Mouse (Mus musculus) ES-E14 (cell line): Measurements from ENCODE around the gene Lcp2. TPM values are rescaled to one million over a fixed set of nuclear protein-coding genes. Genes with fewer than 3 reads are reported as not detected.

ENCODE experiments used
- DNase-seq: peaks from one replicate; pipeline ENCODE4 v3.0.0-alpha.2; 2013; ENCODE audit warnings: low read depth, low spot score
- H3K27ac ChIP-seq: 2 replicates; pipeline ENCODE4 v1.5.1; 2012; ENCODE audit warnings: low read depth, mild to moderate bottlenecking, low read length, moderate library complexity, mixed read lengths; ENCODE audit not compliant: poor library complexity, insufficient read depth, severe bottlenecking
- H3K36me3 ChIP-seq: 2 replicates; pipeline ENCODE4 v1.6.1; 2012; ENCODE audit warnings: mild to moderate bottlenecking, low read length, moderate library complexity, mixed read lengths; ENCODE audit not compliant: control insufficient read depth, poor library complexity, insufficient read depth, severe bottlenecking
- H3K4me1 ChIP-seq, 2 experiments: fragments of 150-350 bp in 1 of 2; sonication (generic) in 1 of 2; 2 replicates each; pipeline ENCODE4 v1.6.1; 2012; ENCODE audit warnings: low read length in 2 of 2, mild to moderate bottlenecking in 1 of 2, mixed read lengths in 1 of 2; ENCODE audit not compliant: control insufficient read depth in 2 of 2, insufficient read depth in 2 of 2, poor library complexity in 1 of 2
- H3K4me3 ChIP-seq, 2 experiments: fragments of 150-350 bp in 1 of 2; sonication (generic) in 1 of 2; 2 replicates each; pipeline ENCODE4 v1.5.1; 2012; ENCODE audit warnings: low read length in 2 of 2, low read depth in 1 of 2, mild to moderate bottlenecking in 1 of 2, mixed read lengths in 1 of 2; ENCODE audit not compliant: insufficient read depth in 1 of 2, poor library complexity in 1 of 2, severe bottlenecking in 1 of 2
- H3K9ac ChIP-seq: 2 replicates; pipeline ENCODE4 v1.6.1; 2012; ENCODE audit warnings: low read depth, mild to moderate bottlenecking, low read length, mixed read lengths; ENCODE audit not compliant: poor library complexity, insufficient read depth, severe bottlenecking
- H3K9me3 ChIP-seq: fragments of 150-350 bp; sonication (generic); 2 replicates; pipeline ENCODE4 v1.6.1; 2012; ENCODE audit warnings: low read depth, mild to moderate bottlenecking, low read length; ENCODE audit not compliant: control insufficient read depth, insufficient read depth
- CHD2 ChIP-seq: IDR thresholded peaks from 2 replicates; pipeline ENCODE4 v1.6.1; 2014; ENCODE audit warnings: mild to moderate bottlenecking, low read depth, low read length, inconsistent platforms
- HCFC1 ChIP-seq: IDR thresholded peaks from 2 replicates; pipeline ENCODE4 v1.6.1; 2012; ENCODE audit warnings: low read length, inconsistent platforms, borderline replicate concordance; ENCODE audit not compliant: insufficient read depth
- MAFK ChIP-seq: IDR thresholded peaks from 2 replicates; pipeline ENCODE4 v1.6.1; 2014; ENCODE audit warnings: mild to moderate bottlenecking, low read depth, low read length, inconsistent platforms; ENCODE audit not compliant: insufficient read depth
- ZC3H11A ChIP-seq: IDR thresholded peaks from 2 replicates; pipeline ENCODE4 v1.6.1; 2012; ENCODE audit warnings: low read depth, mild to moderate bottlenecking, inconsistent platforms, low read length, borderline replicate concordance
- ZNF384 ChIP-seq: IDR thresholded peaks from 2 replicates; pipeline ENCODE4 v1.6.1; 2012; ENCODE audit warnings: low read depth, low read length, inconsistent platforms
- in situ Hi-C, 2 experiments: fragments of 600-800 bp; cut with MboI; formaldehyde crosslinking; loops; one replicate each; pipeline ENCODE4 v1.15.1; 2025; ENCODE audit warnings: low sequenced_read_pairs in 2 of 2, inconsistent platforms in 1 of 2; ENCODE audit not compliant: unreplicated experiment in 2 of 2
- total RNA-seq: library from RNA; depleted of rRNA; stranded (reverse); fragments of 300-350 nt; gene quantifications from 2 replicates; pipeline ENCODE4 v1.2.3, GENCODE M21; 2012

Lcp2 gene
- total RNA-seq, 1 experiment: 0.09 TPM

DNA sequence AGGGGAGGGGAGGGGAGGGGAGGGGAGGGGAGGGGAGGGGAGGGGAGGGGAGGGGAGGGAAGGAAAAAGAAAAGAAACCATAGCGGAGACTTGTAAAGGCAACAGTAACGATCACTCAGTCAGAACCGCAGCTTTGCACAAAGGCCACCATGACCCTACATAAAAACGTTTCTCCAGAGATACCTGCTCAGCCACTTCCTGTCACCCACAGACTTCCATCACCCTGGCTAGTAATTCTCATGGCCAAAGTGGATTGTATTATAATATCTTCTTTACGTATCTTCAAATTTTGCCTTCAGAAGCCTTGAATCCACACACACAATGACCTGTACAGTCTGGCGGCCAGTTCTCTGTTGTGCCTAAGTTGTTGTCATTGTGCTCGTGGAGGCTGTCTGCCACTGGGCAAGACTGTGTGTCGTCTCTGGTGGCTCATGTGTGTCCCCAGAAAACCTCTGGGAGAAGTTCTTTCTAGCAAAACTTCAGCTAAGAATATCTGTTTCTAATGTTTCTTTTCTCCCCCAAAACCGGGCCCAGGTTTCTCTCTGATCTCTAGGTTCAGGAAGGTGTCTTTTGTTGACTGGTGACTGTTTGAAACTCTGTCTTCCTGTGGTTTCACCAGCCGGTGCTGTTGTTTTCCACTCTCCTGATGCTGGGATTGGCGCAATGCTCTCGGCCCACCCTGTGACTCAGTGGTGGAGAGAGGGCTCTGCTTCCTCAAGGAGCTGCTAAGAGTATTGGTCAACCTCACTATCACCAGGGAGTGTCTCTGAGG lies 37.2 kb upstream of the Lcp2 start:
- Histone ChIP-seq H3K27ac (no peak overlapping the region), H3K4me3 (no peak overlapping the region), H3K9me3 (no peaks in the 10 kb centered on the region), H3K4me1 (no peaks in the 10 kb centered on the region), H3K9ac (no peak overlapping the region), H3K36me3 (no peaks in the 10 kb centered on the region)
- TF ChIP-seq ZC3H11A (no peak), MAFK (no peak), ZNF384 (no peak), HCFC1 (no peak), CHD2 (no peak)
- DNase-seq: no peak
- in situ Hi-C loops: no loop called here

DNA sequence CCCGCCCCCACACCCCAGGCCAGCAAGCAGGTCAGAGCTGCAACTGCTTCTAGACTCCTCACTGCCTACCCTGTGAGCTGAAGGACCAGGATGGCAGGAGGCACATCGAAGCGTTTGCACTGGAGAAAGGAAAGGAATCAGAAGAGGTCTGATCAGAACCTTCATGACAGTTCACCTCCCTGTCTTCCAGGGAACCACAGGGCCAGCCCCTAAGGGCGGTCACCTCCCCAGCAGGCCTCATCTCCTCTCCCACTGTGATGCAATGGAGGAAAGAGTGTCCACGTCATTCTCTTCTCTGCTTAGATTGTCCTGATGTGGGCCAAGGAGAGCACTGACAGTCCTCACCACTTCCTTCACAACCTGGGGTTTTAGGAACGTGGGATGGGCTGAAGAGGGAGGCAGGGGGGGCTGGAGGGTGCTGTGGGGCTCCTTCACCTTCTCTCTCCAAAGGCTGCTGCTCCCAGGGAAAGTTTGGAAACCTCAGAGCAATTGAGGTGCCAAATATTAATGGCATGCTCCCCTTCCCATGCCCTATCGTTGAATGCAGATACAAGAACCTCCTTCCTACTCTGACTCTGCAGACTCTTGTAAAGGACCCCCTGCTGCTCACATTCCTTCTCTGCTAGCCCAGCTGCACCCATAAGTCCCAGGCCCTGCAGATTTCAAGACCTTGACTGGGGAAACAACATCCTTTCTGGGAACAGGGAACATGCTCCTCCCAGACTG lies 36.4 kb upstream of the Lcp2 start:
- H3K4me3 ChIP-seq: no peak overlapping the region
- in situ Hi-C loops: no loop called here
- H3K4me1 ChIP-seq: no peaks in the 10 kb centered on the region
- no peak overlapping the region for H3K27ac ChIP-seq
- peak; percentile 19 for DNase-seq
- TF ChIP-seq ZC3H11A (no peak), ZNF384 (no peak), MAFK (no peak), HCFC1 (no peak), CHD2 (no peak)
- no peaks in the 10 kb centered on the region for H3K36me3 ChIP-seq
- no peak overlapping the region for H3K9ac ChIP-seq
- H3K9me3 ChIP-seq: no peaks in the 10 kb centered on the region

DNA sequence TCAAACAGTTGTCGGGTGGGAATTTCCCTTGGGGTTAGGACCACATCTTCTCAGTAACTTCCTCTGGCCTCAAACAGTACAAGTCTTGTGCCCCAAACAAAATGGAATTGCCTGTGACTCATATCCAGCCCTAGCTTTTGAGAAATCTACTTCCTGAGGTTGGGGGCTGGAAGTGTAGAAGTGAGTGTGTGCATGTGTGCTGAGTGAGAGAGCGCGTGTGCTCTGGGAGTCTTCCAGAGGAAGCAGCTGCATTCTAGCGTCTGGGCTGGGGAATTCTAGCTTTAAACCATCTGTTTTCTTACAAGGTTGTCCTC lies 35.9 kb upstream of the Lcp2 start:
- H3K27ac ChIP-seq: no peak overlapping the region
- no peak for DNase-seq
- H3K9ac ChIP-seq: no peak overlapping the region
- in situ Hi-C loops: no loop called here
- no peaks in the 10 kb centered on the region for H3K9me3 ChIP-seq
- no peak overlapping the region for H3K4me3 ChIP-seq
- TF ChIP-seq MAFK: no peak
- TF ChIP-seq HCFC1: no peak
- TF ChIP-seq ZC3H11A: no peak
- TF ChIP-seq CHD2: no peak
- no peak for TF ChIP-seq ZNF384
- no peaks in the 10 kb centered on the region for H3K36me3 ChIP-seq
- no peaks in the 10 kb centered on the region for H3K4me1 ChIP-seq

- Histone ChIP-seq H3K27ac (no peak overlapping the region), H3K9me3 (no peaks in the 10 kb centered on the region), H3K4me1 (no peaks in the 10 kb centered on the region), H3K4me3 (no peak overlapping the region), H3K36me3 (no peaks in the 10 kb centered on the region), H3K9ac (no peak overlapping the region)
- in situ Hi-C loops: no loop called here
- TF ChIP-seq HCFC1: no peak
- TF ChIP-seq CHD2: no peak
- TF ChIP-seq ZNF384: no peak
- no peak for TF ChIP-seq ZC3H11A
- TF ChIP-seq MAFK: no peak
- DNase-seq: no peak
These were observed 34.6 kb upstream of the Lcp2 start for GRCm38 (mm10) chr11:34012007-34012652.
